Mouse (Mus musculus): ENCODE results near the gene Gm21858.
"Not testable (repeated sequence)": the region's sequence is repeated elsewhere in the genome, so short reads cannot be mapped to it uniquely, and the experiment has no call there.

Gene Gm21858

GRCm38 (mm10) chrY:55731456-55731855 is at the start of gene Gm21858:
Gene Gm21858 (plus strand): TSS chrY:55731756.
- DNase-seq (ENCODE audit: low spot score): not testable (repeated sequence)

Measured in c-Kit-positive CD71-positive TER-119-positive erythroid progenitor cells, embryonic 14.5 days (primary cell).